Mouse (Mus musculus) small intestine, adult 2 months (tissue): ENCODE data around the gene Rara.

ENCODE experiments used
- CTCF ChIP-seq: fragments of 200-500 bp; IDR thresholded peaks from 2 replicates; pipeline ENCODE4 v1.5.1; 2012; ENCODE audit warnings: low read depth, mild to moderate bottlenecking, control low read depth, inconsistent platforms, low read length, moderate library complexity, mixed read lengths; ENCODE audit not compliant: insufficient replicate concordance, insufficient read length; ENCODE audit errors: extremely low read depth
- POLR2A ChIP-seq: fragments of 200-500 bp; IDR thresholded peaks from 2 replicates; pipeline ENCODE4 v1.6.1; 2012; ENCODE audit warnings: low read depth, mild to moderate bottlenecking, control low read depth, inconsistent platforms, low read length, moderate library complexity

- TF ChIP-seq POLR2A (no peak), CTCF (no peak)
These were observed 71.6 kb downstream of the Rara start for GRCm38 (mm10) chr11:98999243-98999642.
